Mouse (Mus musculus) testis, postnatal 14 days (tissue): Measurements from ENCODE around the gene Vnn3.

Experiments
- DNase-seq: peaks from one replicate; pipeline ENCODE4 v3.0.0; 2021; ENCODE audit warnings: low spot score

Gene Vnn3

GRCm38 (mm10) chr10:23892987-23893386 lies 41.7 kb downstream of the Vnn3 start:
- no peak for DNase-seq

- peak; percentile 33 for DNase-seq
Measured at GRCm38 (mm10) chr10:23894601-23895349, 43.5 kb downstream of the Vnn3 start, which contains the start of gene Vnn1. Vnn1 (plus strand) TSS chr10:23894688.

DNA sequence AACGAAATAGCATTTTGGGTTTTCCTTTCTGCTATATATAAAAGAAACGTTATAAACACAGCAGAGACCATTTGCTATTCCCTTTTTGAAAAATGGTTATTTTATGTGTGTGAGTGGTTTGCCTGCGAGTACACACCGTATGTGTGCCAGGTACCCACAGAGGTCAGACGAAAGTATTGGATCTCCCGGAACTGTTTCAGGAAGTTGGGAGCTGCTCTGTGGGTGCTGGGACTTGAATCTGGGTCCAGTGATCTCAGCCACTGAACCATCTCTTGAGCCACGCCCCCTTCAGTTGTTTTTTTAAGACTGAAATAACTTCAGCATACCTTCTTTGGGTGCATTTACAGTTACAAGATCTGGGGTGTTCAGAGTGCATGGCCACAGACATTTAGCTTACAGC lies 44.1 kb downstream of the Vnn3 start:
- DNase-seq, result no peak

GRCm38 (mm10) chr10:23901119-23901518 lies 49.9 kb downstream of the Vnn3 start:
- no peak for DNase-seq

GRCm38 (mm10) chr10:23905661-23906060 lies 54.4 kb downstream of the Vnn3 start:
- no peak for DNase-seq
